Mouse (Mus musculus): ENCODE results near the gene Il31ra. TPM values are rescaled to one million over a fixed set of nuclear protein-coding genes. Genes with fewer than 3 reads are reported as not detected.

Il31ra gene
- total RNA-seq, 1 experiment: not detected

GRCm38 (mm10) chr13:112500027-112500426, 94.1 kb downstream of the Il31ra start:
- H3K4me1 ChIP-seq (ENCODE audit: control insufficient read depth in 2 of 2, insufficient read depth in 2 of 2, low read length in 2 of 2, poor library complexity in 1 of 2): no peaks in the 10 kb centered on the region
- no peaks in the 10 kb centered on the region for H3K9me3 ChIP-seq (ENCODE audit: control insufficient read depth, insufficient read depth, low read depth, low read length)
- in situ Hi-C loops (cut with MboI; ENCODE audit: low sequenced_read_pairs in 2 of 2, unreplicated experiment in 2 of 2): loop anchor here (10.0 kb wide), 2 partner anchors 185 to 195 kb away; no protein-coding TSS in a partner anchor
- no peak overlapping the region for H3K9ac ChIP-seq (ENCODE audit: insufficient read depth, low read depth, low read length, poor library complexity, severe bottlenecking)
- H3K36me3 ChIP-seq (ENCODE audit: control insufficient read depth, insufficient read depth, low read length, poor library complexity, severe bottlenecking): peaks cover 58% of the 10 kb centered on the region
- no peak for DNase-seq (ENCODE audit: low read depth, low spot score)
- TF ChIP-seq ZNF384 (IDR thresholded peaks at IDR 0.05; ENCODE audit: low read depth, low read length): no peak
- TF ChIP-seq HCFC1 (IDR thresholded peaks at IDR 0.05; ENCODE audit: borderline replicate concordance, insufficient read depth, low read length): no peak
- no peak overlapping the region for H3K4me3 ChIP-seq (ENCODE audit: insufficient read depth in 1 of 2, low read depth in 1 of 2, low read length in 2 of 2, poor library complexity in 1 of 2, severe bottlenecking in 1 of 2)
- no peak overlapping the region for H3K27ac ChIP-seq (ENCODE audit: insufficient read depth, low read depth, low read length, poor library complexity, severe bottlenecking)

- DNase-seq (ENCODE audit: low read depth, low spot score): no peak
- Histone ChIP-seq H3K9me3 (ENCODE audit: control insufficient read depth, insufficient read depth, low read depth, low read length) (no peaks in the 10 kb centered on the region), H3K27ac (ENCODE audit: insufficient read depth, low read depth, low read length, poor library complexity, severe bottlenecking) (no peak overlapping the region; the same call in 1 of the 2 replicates), H3K36me3 (ENCODE audit: control insufficient read depth, insufficient read depth, low read length, poor library complexity, severe bottlenecking) (peaks cover 47% of the 10 kb centered on the region), H3K9ac (ENCODE audit: insufficient read depth, low read depth, low read length, poor library complexity, severe bottlenecking) (no peak overlapping the region), H3K4me3 (ENCODE audit: insufficient read depth in 1 of 2, low read depth in 1 of 2, low read length in 2 of 2, poor library complexity in 1 of 2, severe bottlenecking in 1 of 2) (no peak overlapping the region), H3K4me1 (ENCODE audit: control insufficient read depth in 2 of 2, insufficient read depth in 2 of 2, low read length in 2 of 2, poor library complexity in 1 of 2) (peaks cover 0 to 2% of the 10 kb centered on the region in 2 experiments; a peak in 1 of 4 replicates)
- in situ Hi-C loops (cut with MboI; ENCODE audit: low sequenced_read_pairs in 2 of 2, unreplicated experiment in 2 of 2): no loop called here
- TF ChIP-seq ZNF384 (IDR thresholded peaks at IDR 0.05; ENCODE audit: low read depth, low read length) (no peak), HCFC1 (IDR thresholded peaks at IDR 0.05; ENCODE audit: borderline replicate concordance, insufficient read depth, low read length) (no peak), CHD2 (IDR thresholded peaks at IDR 0.05; ENCODE audit: low read depth, low read length) (no peak), MAFK (IDR thresholded peaks at IDR 0.05; ENCODE audit: insufficient read depth, low read depth, low read length) (no peak), ZC3H11A (IDR thresholded peaks at IDR 0.05; ENCODE audit: borderline replicate concordance, low read depth, low read length) (no peak)
Observed at GRCm38 (mm10) chr13:112494590-112494989, 99.6 kb downstream of the Il31ra start.

GRCm38 (mm10) chr13:112492285-112492678, 101.9 kb downstream of the Il31ra start:
- Histone ChIP-seq H3K9me3 (ENCODE audit: control insufficient read depth, insufficient read depth, low read depth, low read length) (no peaks in the 10 kb centered on the region), H3K9ac (ENCODE audit: insufficient read depth, low read depth, low read length, poor library complexity, severe bottlenecking) (no peak overlapping the region), H3K36me3 (ENCODE audit: control insufficient read depth, insufficient read depth, low read length, poor library complexity, severe bottlenecking) (peaks cover 29% of the 10 kb centered on the region), H3K4me1 (ENCODE audit: control insufficient read depth in 2 of 2, insufficient read depth in 2 of 2, low read length in 2 of 2, poor library complexity in 1 of 2) (peaks cover 0 to 2% of the 10 kb centered on the region in 2 experiments; a peak in 1 of 4 replicates), H3K27ac (ENCODE audit: insufficient read depth, low read depth, low read length, poor library complexity, severe bottlenecking) (no peak overlapping the region), H3K4me3 (ENCODE audit: insufficient read depth in 1 of 2, low read depth in 1 of 2, low read length in 2 of 2, poor library complexity in 1 of 2, severe bottlenecking in 1 of 2) (no peak overlapping the region)
- in situ Hi-C loops (cut with MboI; ENCODE audit: low sequenced_read_pairs in 2 of 2, unreplicated experiment in 2 of 2): no loop called here
- TF ChIP-seq MAFK (IDR thresholded peaks at IDR 0.05; ENCODE audit: insufficient read depth, low read depth, low read length) (no peak), HCFC1 (IDR thresholded peaks at IDR 0.05; ENCODE audit: borderline replicate concordance, insufficient read depth, low read length) (no peak), CHD2 (IDR thresholded peaks at IDR 0.05; ENCODE audit: low read depth, low read length) (no peak), ZNF384 (IDR thresholded peaks at IDR 0.05; ENCODE audit: low read depth, low read length) (no peak), ZC3H11A (IDR thresholded peaks at IDR 0.05; ENCODE audit: borderline replicate concordance, low read depth, low read length) (no peak)
- no peak for DNase-seq (ENCODE audit: low read depth, low spot score)

GRCm38 (mm10) chr13:112491636-112492284, 102.4 kb downstream of the Il31ra start:
- no peak for DNase-seq (ENCODE audit: low read depth, low spot score)
- Histone ChIP-seq H3K36me3 (ENCODE audit: control insufficient read depth, insufficient read depth, low read length, poor library complexity, severe bottlenecking) (peaks cover 29% of the 10 kb centered on the region), H3K27ac (ENCODE audit: insufficient read depth, low read depth, low read length, poor library complexity, severe bottlenecking) (no peak overlapping the region), H3K9ac (ENCODE audit: insufficient read depth, low read depth, low read length, poor library complexity, severe bottlenecking) (no peak overlapping the region), H3K4me3 (ENCODE audit: insufficient read depth in 1 of 2, low read depth in 1 of 2, low read length in 2 of 2, poor library complexity in 1 of 2, severe bottlenecking in 1 of 2) (no peak overlapping the region), H3K9me3 (ENCODE audit: control insufficient read depth, insufficient read depth, low read depth, low read length) (no peaks in the 10 kb centered on the region), H3K4me1 (ENCODE audit: control insufficient read depth in 2 of 2, insufficient read depth in 2 of 2, low read length in 2 of 2, poor library complexity in 1 of 2) (peaks cover 0 to 2% of the 10 kb centered on the region in 2 experiments; a peak in 1 of 4 replicates)
- in situ Hi-C loops (cut with MboI; ENCODE audit: low sequenced_read_pairs in 2 of 2, unreplicated experiment in 2 of 2): no loop called here
- no peak for TF ChIP-seq ZNF384 (IDR thresholded peaks at IDR 0.05; ENCODE audit: low read depth, low read length)
- no peak for TF ChIP-seq HCFC1 (IDR thresholded peaks at IDR 0.05; ENCODE audit: borderline replicate concordance, insufficient read depth, low read length)
- no peak for TF ChIP-seq MAFK (IDR thresholded peaks at IDR 0.05; ENCODE audit: insufficient read depth, low read depth, low read length)

GRCm38 (mm10) chr13:112490036-112490435, 104.1 kb downstream of the Il31ra start:
- H3K4me1 ChIP-seq (ENCODE audit: control insufficient read depth in 2 of 2, insufficient read depth in 2 of 2, low read length in 2 of 2, poor library complexity in 1 of 2): peaks cover 0 to 2% of the 10 kb centered on the region in 2 experiments; a peak in 1 of 4 replicates
- no peak for DNase-seq (ENCODE audit: low read depth, low spot score)
- H3K36me3 ChIP-seq (ENCODE audit: control insufficient read depth, insufficient read depth, low read length, poor library complexity, severe bottlenecking): peaks cover 33% of the 10 kb centered on the region
- H3K4me3 ChIP-seq (ENCODE audit: insufficient read depth in 1 of 2, low read depth in 1 of 2, low read length in 2 of 2, poor library complexity in 1 of 2, severe bottlenecking in 1 of 2): no peak overlapping the region
- no peak overlapping the region for H3K9ac ChIP-seq (ENCODE audit: insufficient read depth, low read depth, low read length, poor library complexity, severe bottlenecking)
- no peaks in the 10 kb centered on the region for H3K9me3 ChIP-seq (ENCODE audit: control insufficient read depth, insufficient read depth, low read depth, low read length)
- in situ Hi-C loops (cut with MboI; ENCODE audit: low sequenced_read_pairs in 2 of 2, unreplicated experiment in 2 of 2): no loop called here
- TF ChIP-seq MAFK (IDR thresholded peaks at IDR 0.05; ENCODE audit: insufficient read depth, low read depth, low read length) (no peak), ZC3H11A (IDR thresholded peaks at IDR 0.05; ENCODE audit: borderline replicate concordance, low read depth, low read length) (no peak), HCFC1 (IDR thresholded peaks at IDR 0.05; ENCODE audit: borderline replicate concordance, insufficient read depth, low read length) (no peak), ZNF384 (IDR thresholded peaks at IDR 0.05; ENCODE audit: low read depth, low read length) (no peak), CHD2 (IDR thresholded peaks at IDR 0.05; ENCODE audit: low read depth, low read length) (no peak)
- no peak overlapping the region for H3K27ac ChIP-seq (ENCODE audit: insufficient read depth, low read depth, low read length, poor library complexity, severe bottlenecking)

Measured in ES-E14 (cell line).